Mouse (Mus musculus) neural tube, embryonic 11.5 days (tissue): ENCODE measurements around the gene Micu1. TPM values are rescaled to one million over a fixed set of nuclear protein-coding genes. Genes with fewer than 3 reads are reported as not detected.

Source experiments
- ATAC-seq: fragments of 200-750 bp; cut with Nextera tagmentation; 2 replicates; pipeline ENCODE4 v1.8.0; 2017; ENCODE audit warnings: moderate number of reproducible peaks, mild to moderate bottlenecking, moderate TSS enrichment, moderate library complexity; ENCODE audit not compliant: insufficient read depth, low FRiP score, low TSS enrichment
- DNase-seq: peaks from one replicate; pipeline ENCODE4 v3.0.0-alpha.2; 2015; ENCODE audit warnings: low spot score
- H3K27ac ChIP-seq: fragments of 300-500 bp; sonication (generic); 2 replicates; pipeline ENCODE4 v1.5.1; 2014; ENCODE audit warnings: low read depth, mild to moderate bottlenecking, low read length
- H3K27me3 ChIP-seq: fragments of 300-500 bp; sonication (generic); 2 replicates; pipeline ENCODE4 v1.6.1; 2014; ENCODE audit warnings: mild to moderate bottlenecking, low read length, mixed read lengths; ENCODE audit not compliant: control insufficient read depth, insufficient read depth
- H3K36me3 ChIP-seq: fragments of 300-500 bp; sonication (generic); 2 replicates; pipeline ENCODE4 v1.6.1; 2014; ENCODE audit warnings: mild to moderate bottlenecking, low read length, moderate library complexity, mixed read lengths; ENCODE audit not compliant: control insufficient read depth, insufficient read depth
- H3K4me1 ChIP-seq: fragments of 300-500 bp; sonication (generic); 2 replicates; pipeline ENCODE4 v1.6.1; 2014; ENCODE audit warnings: low read length, mixed read lengths; ENCODE audit not compliant: control insufficient read depth, insufficient read depth
- H3K4me2 ChIP-seq: fragments of 300-500 bp; sonication (generic); 2 replicates; pipeline ENCODE4 v1.6.1; 2014; ENCODE audit warnings: low read depth, mild to moderate bottlenecking, moderate library complexity
- H3K4me3 ChIP-seq: fragments of 300-500 bp; sonication (generic); 2 replicates; pipeline ENCODE4 v1.5.1; 2014; ENCODE audit warnings: low read depth, low read length
- H3K9ac ChIP-seq: fragments of 300-500 bp; sonication (generic); 2 replicates; pipeline ENCODE4 v1.6.1; 2014; ENCODE audit warnings: mild to moderate bottlenecking, low read length
- H3K9me3 ChIP-seq: fragments of 300-500 bp; sonication (generic); 2 replicates; pipeline ENCODE4 v1.6.1; 2016; ENCODE audit warnings: low read length; ENCODE audit not compliant: control insufficient read depth
- WGBS: fragments of 180-500 bp; shearing (Covaris S2); extraction: QIAGEN DNeasy Blood & Tissue Kit; methylation state at CpG from one replicate; pipeline ENCODE4 v1.1.7; 2014; 5-methylcytosine and 5-hydroxymethylcytosine counted together
- polyA plus RNA-seq: library from polyadenylated mRNA; unstranded; fragments of >200 nt; fragmentation: Nextera tagmentation; extraction: Ambion mirVana; gene quantifications from 2 replicates; pipeline ENCODE4 v1.2.1, GENCODE M21; 2014

The Micu1 gene
- polyA plus RNA-seq, 1 experiment from 2014 or later, result 68.0 TPM

- Histone ChIP-seq H3K27me3 (no peaks in the 10 kb centered on the region), H3K4me2 (no peak overlapping the region), H3K4me3 (no peak overlapping the region), H3K9me3 (no peaks in the 10 kb centered on the region), H3K4me1 (peaks cover 39% of the 10 kb centered on the region), H3K27ac (peak overlapping the region; percentile 57), H3K36me3 (peaks cover 15% of the 10 kb centered on the region), H3K9ac (0 out of 2 replicates have a peak overlapping the region, but pooled peaks have one; percentile 8)
- 60% methylated on average over 3 of the region's 3 CpGs for WGBS
- no peak for DNase-seq
- ATAC-seq, result no peak
These were observed 194.6 kb downstream of the Micu1 start for GRCm38 (mm10) chr10:59896911-59897331.

GRCm38 (mm10) chr10:59897511-59897910 lies 195.2 kb downstream of the Micu1 start:
- peaks cover 39% of the 10 kb centered on the region for H3K4me1 ChIP-seq
- H3K27ac ChIP-seq, result peak overlapping the region; percentile 57
- peak; percentile 81 for DNase-seq
- no peaks in the 10 kb centered on the region for H3K27me3 ChIP-seq
- H3K9ac ChIP-seq, result 0 out of 2 replicates have a peak overlapping the region, but pooled peaks have one; percentile 8
- no peak overlapping the region for H3K4me3 ChIP-seq
- H3K4me2 ChIP-seq, result no peak overlapping the region
- peak; percentile 10; the same call in 1 of the 2 replicates for ATAC-seq
- 29% methylated on average over 5 of the region's 5 CpGs for WGBS
- H3K36me3 ChIP-seq, result peaks cover 13% of the 10 kb centered on the region
- H3K9me3 ChIP-seq, result no peaks in the 10 kb centered on the region

- no peaks in the 10 kb centered on the region for H3K27me3 ChIP-seq
- no peak overlapping the region for H3K4me2 ChIP-seq
- ATAC-seq (no peak), DNase-seq (no peak)
- WGBS, result 54% methylated on average over 9 of the region's 9 CpGs
- peaks cover 42% of the 10 kb centered on the region for H3K4me1 ChIP-seq
- H3K36me3 ChIP-seq, result peaks cover 13% of the 10 kb centered on the region
- peak overlapping the region; percentile 96 for H3K27ac ChIP-seq
- H3K9me3 ChIP-seq, result no peaks in the 10 kb centered on the region
- no peak overlapping the region; the same call in 1 of the 2 replicates for H3K9ac ChIP-seq
- no peak overlapping the region for H3K4me3 ChIP-seq
These were observed 196.0 kb downstream of the Micu1 start for GRCm38 (mm10) chr10:59898180-59898778.

GRCm38 (mm10) chr10:59898935-59899334 lies 196.7 kb downstream of the Micu1 start:
- Histone ChIP-seq H3K27ac (peak overlapping the region; percentile 96), H3K9ac (peak overlapping the region; percentile 44), H3K9me3 (no peaks in the 10 kb centered on the region), H3K4me3 (no peak overlapping the region), H3K27me3 (no peaks in the 10 kb centered on the region), H3K4me1 (peaks cover 42% of the 10 kb centered on the region), H3K36me3 (peaks cover 10% of the 10 kb centered on the region), H3K4me2 (peak overlapping the region; percentile 28)
- 52% methylated on average over 2 of the region's 2 CpGs for WGBS
- no peak for DNase-seq
- peak; percentile 5; the same call in 1 of the 2 replicates for ATAC-seq

- Histone ChIP-seq H3K27me3 (no peaks in the 10 kb centered on the region), H3K4me3 (no peak overlapping the region), H3K9ac (peak overlapping the region; percentile 44), H3K4me1 (peaks cover 42% of the 10 kb centered on the region), H3K4me2 (peak overlapping the region; percentile 28), H3K9me3 (no peaks in the 10 kb centered on the region), H3K36me3 (peaks cover 5% of the 10 kb centered on the region), H3K27ac (peak overlapping the region; percentile 96)
- ATAC-seq (peak; percentile 93), DNase-seq (peak; percentile 92)
- 8% methylated on average over 21 of the region's 21 CpGs for WGBS
These were observed 197.3 kb downstream of the Micu1 start for GRCm38 (mm10) chr10:59899341-59900173.

- Histone ChIP-seq H3K4me1 (peaks cover 42% of the 10 kb centered on the region), H3K9me3 (no peaks in the 10 kb centered on the region), H3K4me2 (peak overlapping the region; percentile 18; the same call in 1 of the 2 replicates), H3K9ac (peak overlapping the region; percentile 27; the same call in 1 of the 2 replicates), H3K36me3 (peaks cover 5% of the 10 kb centered on the region), H3K4me3 (no peak overlapping the region), H3K27ac (peak overlapping the region; percentile 96), H3K27me3 (no peaks in the 10 kb centered on the region)
- ATAC-seq (no peak), DNase-seq (no peak)
- 55% methylated on average over 4 of the region's 4 CpGs for WGBS
These were observed 197.8 kb downstream of the Micu1 start for GRCm38 (mm10) chr10:59900174-59900435.

- Histone ChIP-seq H3K36me3 (peaks cover 2% of the 10 kb centered on the region; the same call in 1 of the 2 replicates), H3K27ac (no peak overlapping the region), H3K27me3 (no peaks in the 10 kb centered on the region), H3K4me3 (no peak overlapping the region), H3K9me3 (no peaks in the 10 kb centered on the region), H3K4me1 (peaks cover 42% of the 10 kb centered on the region), H3K9ac (no peak overlapping the region), H3K4me2 (no peak overlapping the region)
- no peak for ATAC-seq
- DNase-seq, result no peak
- WGBS, result 58% methylated on average over 4 of the region's 4 CpGs
These were observed 198.7 kb downstream of the Micu1 start for GRCm38 (mm10) chr10:59900939-59901338.

GRCm38 (mm10) chr10:59901463-59901862 lies 199.2 kb downstream of the Micu1 start:
- peaks cover 42% of the 10 kb centered on the region for H3K4me1 ChIP-seq
- peaks cover 2% of the 10 kb centered on the region; the same call in 1 of the 2 replicates for H3K36me3 ChIP-seq
- no peak overlapping the region for H3K4me2 ChIP-seq
- no peak for DNase-seq
- H3K9ac ChIP-seq, result no peak overlapping the region
- ATAC-seq, result no peak
- H3K9me3 ChIP-seq, result no peaks in the 10 kb centered on the region
- H3K27ac ChIP-seq, result no peak overlapping the region
- WGBS, result 89% methylated on average over 1 of the region's 1 CpGs
- no peaks in the 10 kb centered on the region for H3K27me3 ChIP-seq
- no peak overlapping the region for H3K4me3 ChIP-seq
